Mouse (Mus musculus): ENCODE results near the gene Use1. TPM values are rescaled to one million over a fixed set of nuclear protein-coding genes. Genes with fewer than 3 reads are reported as not detected.
"Not testable (repeated sequence)": the region's sequence is repeated elsewhere in the genome, so short reads cannot be mapped to it uniquely, and the experiment has no call there.

Gene Use1
- total RNA-seq (2015) (107 and 116 TPM in 2 replicates), total RNA-seq (2017) (153 and 165 TPM in 2 replicates)

- ATAC-seq (replicated peaks; ENCODE audit: poor library complexity) = peak; percentile 73
These were observed at the start of gene Use1 for GRCm38 (mm10) chr8:71366771-71367528. Use1 (plus strand) TSS chr8:71366848.

GRCm38 (mm10) chr8:71318610-71319009 is 48.0 kb upstream of the Use1 start:
- ATAC-seq (replicated peaks; ENCODE audit: poor library complexity) = not testable (repeated sequence)

- ATAC-seq (replicated peaks; ENCODE audit: poor library complexity) = peak; percentile 56
These were observed 46.9 kb upstream of the Use1 start for GRCm38 (mm10) chr8:71319760-71320159.

DNA sequence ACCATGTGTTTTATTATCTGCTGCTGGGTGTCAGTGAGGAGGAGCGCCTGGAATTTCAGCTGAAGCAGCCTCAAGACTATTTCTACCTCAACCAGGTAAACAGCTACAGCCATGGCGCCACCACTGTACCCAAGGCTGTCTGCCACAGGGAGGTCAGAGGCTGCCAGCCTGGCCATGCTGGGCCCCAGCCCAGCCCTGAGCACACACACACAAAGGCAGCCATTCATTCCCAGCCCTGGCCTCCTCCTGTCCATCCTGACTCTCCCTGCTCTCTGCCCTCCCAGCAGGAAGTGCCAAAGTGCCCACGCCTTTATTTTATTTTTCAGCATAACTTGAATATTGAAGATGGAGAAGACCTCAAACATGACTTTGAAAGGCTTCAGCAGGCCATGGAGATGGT is 43.7 kb upstream of the Use1 start:
- ATAC-seq (replicated peaks; ENCODE audit: poor library complexity) = no peak

DNA sequence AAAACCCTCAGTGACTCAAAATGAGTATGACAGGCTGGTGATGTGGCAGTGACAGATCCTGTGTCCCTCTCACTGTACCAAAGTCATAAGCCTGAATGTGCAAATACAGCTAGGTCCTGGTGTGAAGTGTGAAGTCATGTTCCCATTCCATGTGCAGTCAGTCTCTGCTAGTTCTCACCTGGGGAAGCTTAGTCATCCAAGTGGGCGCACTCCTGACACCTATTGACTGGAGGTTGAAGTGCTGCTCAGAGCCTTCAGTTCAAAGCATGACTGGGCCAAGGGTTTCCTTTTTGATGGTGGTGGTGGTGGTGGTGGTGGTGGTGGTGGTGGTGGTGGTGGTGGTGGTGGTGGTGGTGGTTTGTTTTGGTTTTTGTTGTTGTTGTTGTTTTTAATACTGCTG is 41.8 kb upstream of the Use1 start:
- ATAC-seq (replicated peaks; ENCODE audit: poor library complexity) = peak; percentile 83

GRCm38 (mm10) chr8:71337834-71338233 is 28.8 kb upstream of the Use1 start:
- ATAC-seq (replicated peaks; ENCODE audit: poor library complexity) = not testable (repeated sequence)

DNA sequence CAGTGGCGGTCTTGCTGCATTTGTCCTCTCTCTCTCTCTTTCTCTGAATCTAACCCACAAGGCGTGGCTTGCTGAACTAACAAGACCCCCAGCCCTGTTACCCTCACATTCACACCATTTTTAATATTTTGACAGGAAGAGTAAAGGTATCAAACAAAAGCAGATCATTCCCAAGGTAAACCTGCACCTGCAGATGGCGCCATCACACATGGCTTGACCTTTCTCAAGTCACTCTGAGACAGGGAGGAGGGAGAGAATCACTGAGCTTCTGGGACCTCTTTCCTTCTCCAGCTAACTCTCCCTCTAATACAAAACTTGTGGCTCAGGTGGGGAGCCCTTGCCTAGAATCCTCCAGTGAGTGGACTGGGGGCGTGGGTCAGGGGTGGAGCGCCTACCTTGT is 26.0 kb upstream of the Use1 start:
- ATAC-seq (replicated peaks; ENCODE audit: poor library complexity) = peak; percentile 57; the same call in 1 of the 2 replicates

GRCm38 (mm10) chr8:71346581-71346980 is 20.1 kb upstream of the Use1 start:
- ATAC-seq (replicated peaks; ENCODE audit: poor library complexity) = no peak

GRCm38 (mm10) chr8:71351117-71351516 is 15.5 kb upstream of the Use1 start:
- ATAC-seq (replicated peaks; ENCODE audit: poor library complexity) = 0 out of 2 replicates have a peak, but pooled peaks have one; percentile 11

DNA sequence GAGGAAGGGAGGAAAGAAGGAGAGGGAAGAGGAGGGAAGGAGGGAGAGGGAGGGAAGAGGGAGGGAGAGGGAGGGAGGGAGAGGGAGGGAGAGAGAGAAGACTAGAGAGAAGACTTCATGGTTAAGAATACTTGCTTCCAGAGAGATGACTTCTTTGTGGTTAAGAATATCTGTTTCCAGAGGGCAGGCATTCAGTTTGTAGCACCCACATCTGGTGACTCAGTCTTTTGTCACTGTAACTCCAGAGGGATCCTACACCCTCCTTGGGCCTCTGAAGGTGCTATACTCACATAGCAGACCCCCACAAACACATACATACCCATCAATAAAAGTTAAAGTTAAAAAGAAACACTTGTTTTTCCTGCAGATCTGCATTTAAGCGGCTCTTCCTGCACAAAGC is 15.1 kb upstream of the Use1 start:
- no peak for ATAC-seq (replicated peaks; ENCODE audit: poor library complexity)

- no peak for ATAC-seq (replicated peaks; ENCODE audit: poor library complexity)
These were observed 8.6 kb upstream of the Use1 start for GRCm38 (mm10) chr8:71358026-71358425.

- ATAC-seq (replicated peaks; ENCODE audit: poor library complexity) = no peak
These were observed 1.0 kb downstream of the Use1 start for GRCm38 (mm10) chr8:71367529-71368176.

DNA sequence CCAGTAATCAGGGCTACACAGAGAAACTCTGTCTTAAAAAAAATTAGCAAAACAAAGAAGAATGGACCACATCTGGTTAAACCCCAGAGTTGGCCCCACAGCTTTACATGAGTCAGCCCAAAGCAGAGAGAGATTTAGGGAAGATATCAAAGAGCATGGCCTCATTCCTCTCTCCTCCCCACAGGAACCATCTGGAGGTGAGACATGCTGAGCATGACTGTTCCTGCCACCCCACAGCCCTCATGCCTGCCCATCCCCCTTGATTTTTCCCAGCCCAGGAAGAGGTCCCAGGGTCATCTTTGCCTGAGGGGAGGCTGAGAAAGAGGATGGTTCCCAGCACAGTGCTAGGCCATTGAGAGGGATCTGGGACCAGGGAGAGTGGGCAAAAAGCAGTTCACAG is 1.7 kb downstream of the Use1 start:
- no peak for ATAC-seq (replicated peaks; ENCODE audit: poor library complexity)

- no peak for ATAC-seq (replicated peaks; ENCODE audit: poor library complexity)
These were observed 2.5 kb downstream of the Use1 start for GRCm38 (mm10) chr8:71369040-71369718.

- ATAC-seq (replicated peaks; ENCODE audit: poor library complexity) = no peak
These were observed 4.1 kb downstream of the Use1 start for GRCm38 (mm10) chr8:71370711-71371235.

DNA sequence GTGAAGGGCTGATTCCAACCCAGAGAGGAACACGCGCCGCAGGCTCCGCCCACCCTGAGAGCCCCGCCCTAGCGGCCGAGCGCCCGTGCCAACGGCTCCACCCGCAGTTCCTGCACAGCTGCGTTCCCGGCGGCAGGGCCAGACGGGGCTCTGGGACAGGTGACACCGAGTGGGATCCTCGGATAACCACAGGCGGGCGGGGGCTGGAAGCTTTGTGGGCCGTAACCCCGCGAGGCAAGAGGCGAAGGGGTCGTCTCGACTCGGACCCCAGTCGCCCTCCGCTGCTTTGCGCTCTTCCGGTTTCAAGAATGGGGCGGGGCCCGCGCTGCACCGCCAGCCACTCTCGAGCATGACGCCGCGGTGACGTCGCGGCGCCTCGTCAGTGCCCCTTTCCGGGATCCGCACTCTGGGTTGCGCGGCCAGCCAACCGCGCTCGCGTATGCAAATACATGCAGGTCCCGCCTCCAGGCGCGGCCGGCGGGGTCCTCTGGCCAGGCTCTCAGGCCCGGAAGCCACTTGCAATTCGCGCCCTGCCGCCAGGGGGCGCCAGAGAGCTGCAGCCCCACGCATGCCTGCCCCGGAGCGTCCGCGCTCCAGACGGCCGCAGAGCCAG is 4.7 kb downstream of the Use1 start, which contains the start of gene Ocel1:
Gene Ocel1, plus strand, starts transcription at position 63 of the 613 bp plus-strand sequence.
- ATAC-seq (replicated peaks; ENCODE audit: poor library complexity) = peak; percentile 67

GRCm38 (mm10) chr8:71372427-71372826 is 5.8 kb downstream of the Use1 start:
- no peak for ATAC-seq (replicated peaks; ENCODE audit: poor library complexity)

- no peak for ATAC-seq (replicated peaks; ENCODE audit: poor library complexity)
These were observed 6.4 kb downstream of the Use1 start for GRCm38 (mm10) chr8:71373000-71373399.

- ATAC-seq (replicated peaks; ENCODE audit: poor library complexity) = no peak
These were observed 8.1 kb downstream of the Use1 start for GRCm38 (mm10) chr8:71374616-71375206.

- ATAC-seq (replicated peaks; ENCODE audit: poor library complexity) = peak; percentile 52
These were observed 9.2 kb downstream of the Use1 start for GRCm38 (mm10) chr8:71375581-71376422.
